9 mouse cellular contexts compared by ENCODE assay signal in the genomic region with DNA sequence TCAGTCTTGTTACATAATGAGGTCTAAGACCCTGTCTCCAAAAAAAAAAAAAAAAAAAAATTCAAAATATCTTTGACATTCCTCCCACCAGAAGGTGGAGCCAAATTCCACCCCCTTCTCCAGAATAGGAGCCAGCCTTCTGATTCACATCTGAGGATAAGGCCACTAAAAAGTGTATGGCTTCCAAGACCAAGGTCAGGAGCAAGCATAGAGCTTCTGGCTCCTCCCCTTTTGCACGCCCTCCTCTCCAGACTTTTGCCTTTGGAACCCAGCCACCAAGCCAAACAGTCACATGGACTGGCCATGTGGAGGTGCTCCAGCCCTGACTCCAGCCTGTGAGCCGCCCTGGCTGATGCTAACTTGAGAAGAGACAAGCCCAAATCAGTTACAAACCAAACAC. TPM values are rescaled to one million over a fixed set of nuclear protein-coding genes. Genes with fewer than 3 reads are reported as not detected.
DNase-seq lines count a peak whose midpoint lies in the region; ATAC-seq and TF ChIP-seq lines count a peak whose summit lies in the region.
"Had no signal": no experiment of that assay in that cellular context is flagged by ENCODE, and none has a peak within 500 bp of the region (broad histone marks: within the 10 kb centered on the region; RNA-seq: fewer than 3 reads in every experiment).

No protein-coding gene starts in this region.

- POLR2A ChIA-PET in Patski (lab: Charles Lee): interaction anchor here (0.7 to 1.4 kb wide), 4 partner anchors 11 to 30 kb away, joined by 3 to 12 read pairs (median 8); no protein-coding TSS in a partner anchor

- H3K4me1 ChIP-seq in cerebellum, adult 2 months (ENCODE audit: control insufficient read depth, insufficient read depth, low read length): peaks cover 12% of the 10 kb centered on the region
- H3K4me1 ChIP-seq in forebrain, postnatal 0 days (ENCODE audit: insufficient read depth): no peaks in the 10 kb centered on the region

- no peaks in the 10 kb centered on the region for H3K9me3 ChIP-seq in forebrain, postnatal 0 days (ENCODE audit: low read length)
- H3K9me3 ChIP-seq: liver, embryonic 13.5 days had no signal

- no peak overlapping the region for H3K4me2 ChIP-seq in forebrain, postnatal 0 days (ENCODE audit: low read depth)
- H3K4me2 ChIP-seq: liver, embryonic 13.5 days had no signal

- in situ Hi-C loops in Patski (cut with MboI; ENCODE audit: low pct_unique_long_range_greater_than_20kb): no loop called here

- H3K36me3 ChIP-seq in forebrain, postnatal 0 days (ENCODE audit: insufficient read depth): 0 out of 2 replicates have a peak, but pooled peaks cover 13% of the 10 kb centered on the region
- H3K36me3 ChIP-seq: liver, embryonic 13.5 days had no signal

- WGBS in cerebellum, adult 2 months: 64% methylated on average over 2 of the region's 2 CpGs
- 78% methylated on average over 2 of the region's 2 CpGs for WGBS in forebrain, postnatal 0 days

- intact Hi-C loops in heart, postnatal 25 days (cut with DNase I): loop anchor here (1.0 kb wide), 1 partner anchor 64 kb away; no protein-coding TSS in a partner anchor

- CTCF ChIA-PET in Patski (lab: Charles Lee): interaction anchor here (0.7 to 5.5 kb wide), 12 partner anchors 10 to 115 kb away, joined by 3 to 33 read pairs (median 4); no protein-coding TSS in a partner anchor

- no peak for TF ChIP-seq CTCF in cerebellum, adult 2 months (IDR thresholded peaks at IDR 0.05; ENCODE audit: borderline replicate concordance, insufficient read depth, low read depth, low read length)
- peak; percentile 63 for TF ChIP-seq CTCF in Patski (IDR thresholded peaks at IDR 0.05)
- no peak; the same call in 1 of the 2 replicates for TF ChIP-seq CTCF in forebrain, postnatal 0 days (IDR thresholded peaks at IDR 0.05; ENCODE audit: low read depth)

- no peak overlapping the region for H3K9ac ChIP-seq in forebrain, postnatal 0 days
- H3K9ac ChIP-seq: liver, embryonic 13.5 days had no signal

- ATAC-seq in Patski: peak; percentile 31
- no peak for ATAC-seq in forebrain, postnatal 0 days

- DNase-seq in cerebellum, adult 9-11 months: peak; percentile 28
- DNase-seq in cerebellum, adult 2 months: no peak
- no peak for DNase-seq in Patski (ENCODE audit: low read depth, low spot score)
- DNase-seq in heart, postnatal 25 days (ENCODE audit: low spot score): peak; percentile 76
- DNase-seq in lung, postnatal 14 days: peak; percentile 59
- no peak for DNase-seq in right cerebral cortex, adult 18-20 months
- no peak for DNase-seq in cerebellum, adult 9-10 months
- DNase-seq in forebrain, postnatal 0 days: no peak
- DNase-seq: liver, embryonic 13.5 days had no signal

- no peak for TF ChIP-seq POLR2A in cerebellum, adult 2 months (IDR thresholded peaks at IDR 0.05; ENCODE audit: borderline replicate concordance, insufficient read depth, low read length)

- H3K27me3 ChIP-seq in cerebellum, adult 2 months (ENCODE audit: control insufficient read depth, insufficient read depth, low read length): no peaks in the 10 kb centered on the region
- no peaks in the 10 kb centered on the region for H3K27me3 ChIP-seq in Patski
- no peaks in the 10 kb centered on the region for H3K27me3 ChIP-seq in forebrain, postnatal 0 days (ENCODE audit: insufficient read depth, low read length)
- H3K27me3 ChIP-seq: liver, embryonic 13.5 days had no signal

- H3K27ac ChIP-seq in cerebellum, adult 2 months (ENCODE audit: insufficient read depth, low read length): no peak overlapping the region
- no peak overlapping the region for H3K27ac ChIP-seq in forebrain, postnatal 0 days (ENCODE audit: low read depth, low read length)
- H3K27ac ChIP-seq: liver, embryonic 13.5 days had no signal

- H3K4me3 ChIP-seq in cerebellum, adult 2 months (replicated peaks; ENCODE audit: insufficient read depth, low read depth, low read length): no peak overlapping the region
- H3K4me3 ChIP-seq in forebrain, postnatal 0 days (ENCODE audit: low read depth, low read length): no peak overlapping the region
- H3K4me3 ChIP-seq: liver, embryonic 13.5 days had no signal

RNA-seq across cellular contexts. Expression of a gene that starts 35.3 kb away (rescaled TPM):
- 12.3 and 13.5 TPM in 2 replicates for polyA plus RNA-seq in cerebellum, adult 2 months (2012; rRNA removed)
- 140 TPM for polyA plus RNA-seq in Patski (2021)
- 10 to 100 TPM; 17.9 to 20.2 TPM for total RNA-seq in heart, postnatal 25 days (2021)
- total RNA-seq in forebrain, postnatal 0 days (2014; rRNA removed): 9.7 and 12.5 TPM in 2 replicates
- polyA plus RNA-seq in forebrain, postnatal 0 days (2015; fragmentation: Nextera tagmentation; extraction: Ambion mirVana): 8.5 and 11.8 TPM in 2 replicates

Comparison
In these comparisons a context has a peak if more than half of its experiments do, and no peak if none do; other contexts are left out.
1. DNase-seq: peak in cerebellum, adult 9-11 months (single experiment), heart, postnatal 25 days (single experiment) and lung, postnatal 14 days (single experiment); none in cerebellum, adult 2 months (0 of 2), Patski (single experiment), right cerebral cortex, adult 18-20 months (single experiment), cerebellum, adult 9-10 months (single experiment) and forebrain, postnatal 0 days (single experiment).